Mouse (Mus musculus): Measurements from ENCODE around the gene Kpnb1. TPM values are rescaled to one million over a fixed set of nuclear protein-coding genes. Genes with fewer than 3 reads are reported as not detected.
"Not testable (repeated sequence)": the region's sequence is repeated elsewhere in the genome, so short reads cannot be mapped to it uniquely, and the experiment has no call there.

Gene Kpnb1
- 100 to 1,000 TPM; 125 to 130 TPM for total RNA-seq (2021)
- long read RNA-seq, full-length matches to known transcripts, result 43 of 77 reads
- long read RNA-seq, partial matches to known transcripts, result 11 of 77 reads
- long read RNA-seq, other reads (novel, unspliced or antisense), result 23 of 77 reads

- DNase-seq (ENCODE audit: low spot score in 2 of 2), result peak; percentile 99
These were observed at the start of gene Kpnb1 for GRCm38 (mm10) chr11:97187764-97188642. Gene Kpnb1, minus strand, starts transcription at chr11:97187881.

DNA sequence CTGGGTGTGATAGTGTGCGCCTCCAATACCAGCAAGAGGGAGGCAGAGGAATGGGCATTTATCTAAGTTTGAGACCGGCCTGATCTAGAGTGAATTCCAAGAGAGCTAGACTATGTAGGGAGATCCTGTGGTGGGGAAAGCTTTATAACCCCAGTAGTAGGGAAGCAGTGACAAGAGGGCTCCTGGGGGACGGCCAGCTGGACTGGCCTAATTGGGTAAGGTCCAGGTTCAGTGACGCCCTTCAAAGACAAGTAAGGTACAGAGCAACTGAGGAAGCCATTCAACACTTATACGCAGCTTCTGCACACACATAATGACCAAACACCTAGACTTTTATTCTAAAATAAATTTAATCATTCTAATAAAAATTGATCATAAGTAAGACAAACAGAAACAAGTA is 44.8 kb upstream of the Kpnb1 start:
- no peak for DNase-seq (ENCODE audit: low spot score in 2 of 2)

DNA sequence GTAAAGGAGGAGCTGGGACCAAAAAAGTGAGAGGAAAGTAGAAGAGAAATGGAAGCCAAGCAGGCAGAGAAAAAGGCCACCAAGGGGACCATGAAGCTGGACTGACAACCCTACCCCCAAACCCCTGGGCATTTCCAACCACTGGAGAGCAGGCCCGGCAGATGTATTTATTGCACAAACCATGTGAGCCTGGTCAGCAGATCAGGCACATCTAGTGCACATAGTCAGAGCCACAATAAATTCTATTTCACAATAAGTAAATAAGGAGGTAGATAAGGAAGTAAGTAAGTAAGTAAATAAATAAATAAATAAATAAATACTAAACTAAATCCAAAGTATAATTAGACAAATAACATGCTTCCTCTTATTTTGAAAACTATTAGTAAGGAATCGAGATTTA is 41.7 kb upstream of the Kpnb1 start:
- DNase-seq (ENCODE audit: low spot score in 2 of 2), result no peak

DNA sequence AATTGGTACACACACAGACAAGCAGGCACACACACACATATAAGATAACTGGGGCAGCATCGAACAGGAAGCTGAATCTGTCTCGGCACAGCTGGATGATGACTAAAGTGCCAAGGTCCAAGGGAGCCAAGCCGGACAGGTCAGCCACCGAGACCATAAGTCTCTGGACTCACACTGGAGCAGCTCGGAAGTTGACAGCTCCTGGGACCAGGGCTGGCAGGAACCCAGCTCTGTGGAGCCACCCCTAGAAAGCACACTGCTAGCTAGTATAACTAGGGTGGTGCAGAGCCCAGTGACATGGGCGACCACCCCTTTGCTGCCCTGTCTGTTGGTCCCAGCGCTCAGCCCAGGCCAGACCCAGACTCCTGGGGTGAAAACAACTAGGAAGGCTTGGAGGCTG is 41.3 kb upstream of the Kpnb1 start:
- DNase-seq (ENCODE audit: low spot score in 2 of 2), result no peak

DNA sequence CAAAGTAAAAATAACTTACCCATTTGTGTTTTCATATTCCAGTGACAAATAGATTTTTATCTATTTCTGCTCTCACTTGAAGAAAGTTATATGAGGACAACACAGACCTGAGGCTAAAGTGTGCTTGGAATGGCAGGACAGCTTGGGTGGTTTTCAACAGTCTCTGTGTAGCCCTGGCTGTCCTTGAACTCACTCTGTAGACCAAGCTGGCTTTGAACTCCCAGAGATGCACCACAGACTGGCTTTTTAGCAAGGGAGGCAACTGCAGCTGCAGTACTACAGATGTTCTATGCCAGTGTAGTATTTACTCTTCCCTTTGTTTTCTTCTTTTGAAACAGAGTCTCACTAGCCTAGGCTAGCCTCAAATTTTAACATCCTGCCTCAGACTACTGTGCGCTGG is 38.5 kb upstream of the Kpnb1 start:
- DNase-seq (ENCODE audit: low spot score in 2 of 2), result no peak

DNA sequence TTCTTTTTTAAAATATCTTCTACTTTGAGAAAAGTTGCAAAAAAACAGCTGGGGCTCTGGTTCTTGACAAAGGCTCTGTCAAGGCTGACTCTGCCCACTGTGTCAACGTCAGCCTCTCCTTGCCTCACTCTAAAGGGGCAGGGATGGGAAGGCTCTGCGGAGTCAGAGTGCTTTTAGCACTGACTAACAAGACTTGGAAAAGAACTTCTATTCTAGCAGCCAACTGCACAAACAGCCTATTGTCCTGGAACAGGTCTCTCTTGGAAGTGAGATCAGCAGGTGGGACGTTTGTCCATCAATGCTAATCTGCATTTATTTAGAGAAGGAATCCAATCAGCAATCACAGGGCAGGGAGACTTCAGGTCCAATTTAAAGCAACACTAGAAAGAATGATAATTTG is 35.8 kb upstream of the Kpnb1 start:
- no peak for DNase-seq (ENCODE audit: low spot score in 2 of 2)

DNA sequence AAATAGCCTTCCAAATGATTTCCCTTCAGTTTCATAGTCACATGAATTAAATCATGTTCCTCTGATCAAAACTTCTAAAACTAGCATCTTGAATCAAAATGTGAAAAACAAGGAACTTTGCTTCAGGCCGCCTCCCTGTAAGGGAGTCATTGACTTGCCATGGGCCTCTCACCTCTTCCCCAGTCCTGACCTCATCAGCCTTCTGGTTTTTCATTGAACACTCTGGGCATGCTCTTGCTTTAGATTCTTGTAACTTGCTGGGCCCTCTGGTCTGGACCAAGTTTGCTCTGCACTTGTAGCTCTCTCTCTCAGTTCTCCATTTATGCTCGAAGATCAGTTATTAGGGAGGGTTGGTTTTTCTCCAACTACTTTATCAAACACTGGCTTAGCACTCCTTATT is 33.9 kb upstream of the Kpnb1 start:
- DNase-seq (ENCODE audit: low spot score in 2 of 2), result no peak

DNA sequence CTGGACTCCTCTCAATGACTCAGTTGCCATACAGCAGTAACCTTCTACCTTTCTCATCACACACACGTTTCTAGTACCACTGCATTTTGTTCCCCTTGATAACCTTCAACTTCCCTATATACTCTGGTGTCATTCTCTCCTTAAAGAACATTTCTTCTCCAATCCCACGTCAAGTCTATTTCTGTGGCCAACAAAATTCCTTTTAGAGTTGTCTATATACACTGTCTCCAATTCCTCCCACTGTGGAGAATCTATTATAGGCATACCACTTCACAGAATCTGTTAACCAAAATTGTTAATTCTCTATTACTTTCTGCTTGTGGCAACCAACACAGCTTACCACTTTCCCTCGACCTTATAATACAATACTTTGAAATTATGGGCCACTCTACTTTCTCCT is 32.5 kb upstream of the Kpnb1 start:
- no peak for DNase-seq (ENCODE audit: low spot score in 2 of 2)

GRCm38 (mm10) chr11:97214411-97214810 is 26.7 kb upstream of the Kpnb1 start:
- DNase-seq (ENCODE audit: low spot score in 2 of 2), result no peak

GRCm38 (mm10) chr11:97210728-97211400 is 23.2 kb upstream of the Kpnb1 start:
- no peak for DNase-seq (ENCODE audit: low spot score in 2 of 2)

DNA sequence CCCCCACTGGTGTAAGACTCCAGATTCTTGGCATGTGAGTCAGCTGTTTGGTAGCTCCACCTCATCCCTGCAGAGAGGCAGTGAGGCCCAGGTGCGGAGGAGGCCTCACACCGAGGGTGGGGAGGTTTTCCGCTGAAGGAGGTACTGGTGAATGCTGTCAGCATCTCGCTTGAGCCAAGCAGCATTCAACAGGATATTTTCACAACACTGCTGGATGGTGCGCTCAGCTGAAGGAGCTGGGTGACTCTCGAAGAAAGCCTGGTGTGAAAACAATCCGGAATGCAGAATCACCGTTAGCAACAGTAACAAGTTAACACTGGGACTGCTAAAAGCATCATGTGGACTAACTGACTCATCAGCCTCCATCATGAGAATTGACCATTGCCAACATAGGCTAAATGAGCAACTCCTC is 19.3 kb upstream of the Kpnb1 start:
- DNase-seq (ENCODE audit: low spot score in 2 of 2), result peak in 1 of 2 experiments; percentile 13

DNA sequence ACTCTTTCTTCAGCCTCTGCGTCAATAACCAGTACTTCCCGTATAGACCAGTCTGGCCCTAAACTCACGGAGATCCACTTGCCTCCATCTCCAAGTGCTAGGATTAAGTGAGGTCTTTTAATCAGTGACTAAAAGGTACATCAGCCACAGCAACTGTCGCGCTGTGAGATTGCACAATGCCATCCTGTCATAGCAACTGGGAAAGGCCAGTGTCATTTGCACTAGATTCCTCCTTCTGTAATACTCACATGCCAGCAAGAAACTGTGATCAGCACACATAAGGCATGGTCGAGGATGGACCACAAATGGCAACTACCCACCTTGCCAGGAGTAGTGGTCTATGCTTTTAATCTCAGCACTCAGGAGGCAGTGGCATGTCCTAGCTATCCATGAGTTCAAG is 11.8 kb upstream of the Kpnb1 start:
- no peak for DNase-seq (ENCODE audit: low spot score in 2 of 2)

DNA sequence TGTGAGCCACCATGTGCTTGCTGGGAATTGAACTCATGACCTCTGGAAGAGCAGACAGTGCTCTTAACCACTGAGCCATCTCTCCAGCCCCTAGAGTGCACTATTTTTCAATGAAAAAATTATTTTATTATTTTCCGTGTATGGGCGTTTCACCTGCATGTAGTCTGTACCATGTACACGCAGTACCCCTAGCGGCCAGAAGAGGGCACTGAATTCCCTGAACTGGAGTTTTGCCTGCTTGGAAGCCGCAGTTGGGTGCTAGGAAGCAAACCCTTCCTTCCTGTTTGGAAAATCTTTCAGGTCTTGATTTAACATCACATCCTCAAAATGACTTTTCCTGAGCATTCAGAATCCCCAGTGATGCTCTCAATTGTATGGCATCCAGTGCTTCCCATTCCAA is 10.9 kb upstream of the Kpnb1 start:
- DNase-seq (ENCODE audit: low spot score in 2 of 2), result peak in 1 of 2 experiments; percentile 28

GRCm38 (mm10) chr11:97197021-97197420 is 9.3 kb upstream of the Kpnb1 start:
- no peak for DNase-seq (ENCODE audit: low spot score in 2 of 2)

DNA sequence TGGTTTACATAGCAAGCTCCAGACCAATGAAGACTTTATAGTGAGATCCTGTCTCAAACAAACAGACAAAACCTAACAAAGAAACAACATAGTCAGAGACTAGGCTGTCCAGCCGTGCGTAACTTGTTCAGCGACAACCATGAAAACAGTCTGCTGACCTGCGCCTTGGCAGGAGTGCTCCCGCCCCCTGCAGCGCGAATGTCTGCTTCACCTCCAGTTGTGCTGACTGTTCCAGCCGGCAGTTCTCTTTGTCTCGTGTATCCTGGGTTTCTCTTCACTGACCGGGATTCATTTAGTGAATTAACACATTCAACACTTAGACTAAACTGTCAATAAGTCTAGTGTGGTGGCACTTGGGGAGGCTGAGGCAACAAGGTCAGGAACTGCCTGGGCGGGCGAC is 8.9 kb upstream of the Kpnb1 start:
- no peak for DNase-seq (ENCODE audit: low spot score in 2 of 2)

DNA sequence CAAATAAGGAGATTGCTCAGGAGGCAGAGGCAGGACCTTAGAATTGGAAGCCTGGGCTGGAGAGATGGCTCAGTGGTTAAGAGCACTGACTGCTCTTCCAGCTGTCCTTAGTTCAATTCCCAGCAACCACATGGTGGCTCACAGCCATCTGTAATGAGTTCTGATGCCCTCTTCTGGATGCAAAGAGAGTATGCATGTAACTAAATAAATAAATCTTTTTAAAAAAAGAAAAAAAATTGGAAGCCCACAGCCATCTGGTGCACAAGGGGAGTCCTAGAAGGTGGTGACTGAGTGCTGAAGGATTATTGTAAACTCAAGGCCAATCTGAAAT is 4.9 kb upstream of the Kpnb1 start:
- DNase-seq (ENCODE audit: low spot score in 2 of 2), result no peak

- DNase-seq (ENCODE audit: low spot score in 2 of 2), result no peak
These were observed 4.4 kb upstream of the Kpnb1 start for GRCm38 (mm10) chr11:97191915-97192620.

GRCm38 (mm10) chr11:97190992-97191391 is 3.3 kb upstream of the Kpnb1 start:
- DNase-seq (ENCODE audit: low spot score in 2 of 2), result no peak

GRCm38 (mm10) chr11:97189645-97190044 is 2.0 kb upstream of the Kpnb1 start:
- DNase-seq (ENCODE audit: low spot score in 2 of 2), result not testable (repeated sequence)

- no peak for DNase-seq (ENCODE audit: low spot score in 2 of 2)
These were observed 1.6 kb upstream of the Kpnb1 start for GRCm38 (mm10) chr11:97189231-97189630.

- no peak for DNase-seq (ENCODE audit: low spot score in 2 of 2)
These were observed 918 bp upstream of the Kpnb1 start for GRCm38 (mm10) chr11:97188643-97188955.
